Mouse (Mus musculus) MEL (cell line): ENCODE data around the gene Nt5c1a.

ENCODE experiments used
- MAZ ChIP-seq: IDR thresholded peaks from 2 replicates; pipeline ENCODE4 v1.6.1; 2012; ENCODE audit warnings: low read depth, mild to moderate bottlenecking, inconsistent platforms, low read length, improper control_type of control experiment
- ZKSCAN1 ChIP-seq: IDR thresholded peaks from 2 replicates; pipeline ENCODE4 v1.6.1; 2012; ENCODE audit warnings: low read depth, mild to moderate bottlenecking, inconsistent platforms, low read length, improper control_type of control experiment, moderate library complexity

DNA sequence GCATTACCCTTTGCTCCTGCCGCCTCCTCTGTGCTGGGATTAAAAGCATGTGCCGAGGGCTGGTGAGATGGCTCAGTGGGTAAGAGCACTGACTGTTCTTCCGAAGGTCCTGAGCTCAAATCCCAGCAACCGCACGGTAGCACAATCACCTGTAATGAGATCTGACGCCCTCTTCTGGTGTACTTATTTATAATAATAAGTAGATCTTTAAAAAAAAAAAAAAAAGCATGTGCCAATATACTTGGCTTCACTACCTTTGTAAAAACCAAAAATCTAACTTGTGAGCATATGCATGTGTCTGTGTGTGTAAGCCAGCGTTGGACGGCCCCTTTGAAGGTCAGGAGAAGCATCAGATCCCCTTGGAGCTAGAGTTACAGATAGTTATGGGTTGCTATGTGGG, 9.7 kb downstream of the Nt5c1a start:
- TF ChIP-seq MAZ (no peak), ZKSCAN1 (no peak)
